ENCODE assay signal across 20 mouse cellular contexts in the genomic region with DNA sequence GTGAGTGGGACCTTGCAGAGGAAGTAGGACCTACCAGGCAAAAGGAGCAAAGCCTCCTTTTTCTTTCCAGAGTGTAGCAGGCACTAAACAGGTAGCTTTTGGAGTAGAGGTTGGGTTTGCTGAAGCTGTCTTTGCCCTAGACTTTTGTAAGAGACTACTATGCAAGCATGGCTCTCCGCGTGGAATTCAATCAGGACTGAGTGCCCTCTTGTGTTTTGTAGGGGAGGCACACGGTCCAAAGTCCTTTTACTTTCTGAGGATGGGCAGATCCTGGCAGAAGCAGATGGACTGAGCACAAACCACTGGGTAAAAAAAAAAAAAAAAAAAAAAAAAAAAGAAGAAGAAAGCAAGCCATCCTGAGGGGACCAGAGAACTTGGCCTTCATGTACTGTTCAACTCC. TPM values are rescaled to one million over a fixed set of nuclear protein-coding genes. Genes with fewer than 3 reads are reported as not detected.
A peak's percentile ranks its signal among the peaks of the same experiment; 100 is the strongest.
DNase-seq lines count a peak whose midpoint lies in the region; ATAC-seq and TF ChIP-seq lines count a peak whose summit lies in the region.
"Had no signal": no experiment of that assay in that cellular context is flagged by ENCODE, and none has a peak within 500 bp of the region (broad histone marks: within the 10 kb centered on the region; RNA-seq: fewer than 3 reads in every experiment).

No protein-coding gene starts in this region.

- TF ChIP-seq EP300 in lung, postnatal 0 days (IDR thresholded peaks at IDR 0.05): no peak

- DNase-seq in lung, postnatal 0 days (ENCODE audit: low spot score): no peak
- no peak for DNase-seq in lung, postnatal 25 days (ENCODE audit: low spot score)
- peak; percentile 28 for DNase-seq in kidney, postnatal 10 days
- DNase-seq in left cerebral cortex, adult 2 months (ENCODE audit: extremely low spot score in 1 of 2, low spot score in 2 of 2): no peak
- DNase-seq in layer of hippocampus, adult 11-12 months (ENCODE audit: low spot score): no peak
- DNase-seq: adrenal gland, postnatal 14 days; cerebellum, postnatal 10 days; lung, adult 2 months; spleen, adult 18-20 months; thymus, postnatal 25 days had no signal

- peak; percentile 15; the same call in 1 of the 2 replicates for TF ChIP-seq CTCF in lung, postnatal 0 days (IDR thresholded peaks at IDR 0.05)
- no peak for TF ChIP-seq CTCF in small intestine, adult 2 months (IDR thresholded peaks at IDR 0.05; ENCODE audit: extremely low read depth, insufficient read length, insufficient replicate concordance, low read depth, low read length)
- TF ChIP-seq CTCF in left cerebral cortex, adult 2 months (IDR thresholded peaks at IDR 0.05): no peak; the same call in 1 of the 2 replicates

- H3K9me3 ChIP-seq in hindbrain, embryonic 12.5 days (replicated peaks): no peaks in the 10 kb centered on the region
- no peaks in the 10 kb centered on the region for H3K9me3 ChIP-seq in hindbrain, embryonic 16.5 days (ENCODE audit: control insufficient read depth, low read length)
- no peaks in the 10 kb centered on the region for H3K9me3 ChIP-seq in lung, postnatal 0 days (ENCODE audit: low read length)
- H3K9me3 ChIP-seq: embryonic facial prominence, embryonic 12.5 days; forebrain, embryonic 10.5 days; heart, embryonic 15.5 days; limb, embryonic 12.5 days had no signal

- H3K4me1 ChIP-seq in hindbrain, embryonic 12.5 days: peaks cover 6% of the 10 kb centered on the region
- peaks cover 11% of the 10 kb centered on the region for H3K4me1 ChIP-seq in hindbrain, embryonic 16.5 days (ENCODE audit: control insufficient read depth, insufficient read depth, low read depth, low read length)
- H3K4me1 ChIP-seq in lung, postnatal 0 days (ENCODE audit: insufficient read depth, low read depth, low read length): no peaks in the 10 kb centered on the region; the same call in 1 of the 2 replicates
- H3K4me1 ChIP-seq in small intestine, adult 2 months (ENCODE audit: control insufficient read depth, insufficient read depth, insufficient read length, low read length): peaks cover 6% of the 10 kb centered on the region; the same call in 1 of the 2 replicates

- H3K4me3 ChIP-seq in hindbrain, embryonic 12.5 days: no peak overlapping the region
- H3K4me3 ChIP-seq in hindbrain, embryonic 16.5 days (ENCODE audit: low read length): no peak overlapping the region
- no peak overlapping the region for H3K4me3 ChIP-seq in lung, postnatal 0 days (ENCODE audit: low read depth, low read length)
- H3K4me3 ChIP-seq in small intestine, adult 2 months (ENCODE audit: low read depth, low read length): no peak overlapping the region
- H3K4me3 ChIP-seq in left cerebral cortex, adult 2 months: no peak overlapping the region
- H3K4me3 ChIP-seq: embryonic facial prominence, embryonic 12.5 days; forebrain, embryonic 10.5 days; limb, embryonic 12.5 days had no signal

- no peak overlapping the region for H3K9ac ChIP-seq in hindbrain, embryonic 12.5 days
- no peak overlapping the region for H3K9ac ChIP-seq in hindbrain, embryonic 16.5 days (ENCODE audit: low read depth, low read length)
- H3K9ac ChIP-seq in lung, postnatal 0 days (replicated peaks; ENCODE audit: low read depth): no peak overlapping the region
- H3K9ac ChIP-seq: embryonic facial prominence, embryonic 12.5 days; heart, embryonic 15.5 days; limb, embryonic 12.5 days had no signal

- WGBS in hindbrain, embryonic 12.5 days: 58% methylated on average over 3 of the region's 3 CpGs
- 50% methylated on average over 3 of the region's 3 CpGs for WGBS in hindbrain, embryonic 16.5 days
- WGBS in lung, postnatal 0 days: 51% methylated on average over 3 of the region's 3 CpGs
- 34% methylated on average over 3 of the region's 3 CpGs for WGBS in small intestine, adult 2 months

- 0 out of 2 replicates have a peak overlapping the region, but pooled peaks have one; percentile 5 for H3K4me2 ChIP-seq in hindbrain, embryonic 12.5 days (replicated peaks)
- H3K4me2 ChIP-seq in hindbrain, embryonic 16.5 days (ENCODE audit: low read length): no peak overlapping the region; the same call in 1 of the 2 replicates
- no peak overlapping the region for H3K4me2 ChIP-seq in lung, postnatal 0 days (replicated peaks; ENCODE audit: low read depth, low read length)

- H3K36me3 ChIP-seq in hindbrain, embryonic 12.5 days: peaks cover 20% of the 10 kb centered on the region
- H3K36me3 ChIP-seq in hindbrain, embryonic 16.5 days (ENCODE audit: control insufficient read depth, insufficient read depth, low read length): peaks cover 14% of the 10 kb centered on the region
- H3K36me3 ChIP-seq in lung, postnatal 0 days (ENCODE audit: insufficient read depth, low read length): peaks cover 6% of the 10 kb centered on the region; the same call in 1 of the 2 replicates
- H3K36me3 ChIP-seq in small intestine, adult 2 months (ENCODE audit: control insufficient read depth, insufficient read depth, low read length): peaks cover 19% of the 10 kb centered on the region

- intact Hi-C loops in left cerebral cortex, adult 2 months (cut with DNase I): no loop called here

- no peak overlapping the region for H3K27ac ChIP-seq in hindbrain, embryonic 12.5 days
- H3K27ac ChIP-seq in hindbrain, embryonic 16.5 days (ENCODE audit: low read depth, low read length): no peak overlapping the region
- H3K27ac ChIP-seq in lung, postnatal 0 days (ENCODE audit: low read length): no peak overlapping the region
- H3K27ac ChIP-seq in small intestine, adult 2 months (ENCODE audit: insufficient read depth, low read depth, low read length): 0 out of 2 replicates have a peak overlapping the region, but pooled peaks have one; percentile 95
- H3K27ac ChIP-seq in left cerebral cortex, adult 2 months: no peak overlapping the region
- H3K27ac ChIP-seq: embryonic facial prominence, embryonic 12.5 days; forebrain, embryonic 10.5 days; heart, embryonic 15.5 days; limb, embryonic 12.5 days had no signal

- TF ChIP-seq POLR2A in small intestine, adult 2 months (IDR thresholded peaks at IDR 0.05; ENCODE audit: low read depth, low read length): no peak

- no peaks in the 10 kb centered on the region for H3K27me3 ChIP-seq in hindbrain, embryonic 12.5 days
- no peaks in the 10 kb centered on the region for H3K27me3 ChIP-seq in hindbrain, embryonic 16.5 days (replicated peaks; ENCODE audit: control insufficient read depth, insufficient read depth, low read length)
- H3K27me3 ChIP-seq in lung, postnatal 0 days (replicated peaks; ENCODE audit: insufficient read depth, low read length): no peaks in the 10 kb centered on the region
- no peaks in the 10 kb centered on the region for H3K27me3 ChIP-seq in small intestine, adult 2 months (ENCODE audit: control insufficient read depth, insufficient read depth, low read length)
- H3K27me3 ChIP-seq: embryonic facial prominence, embryonic 12.5 days; heart, embryonic 15.5 days; limb, embryonic 12.5 days had no signal

- no peak for ATAC-seq in hindbrain, embryonic 12.5 days (ENCODE audit: low FRiP score)
- no peak for ATAC-seq in hindbrain, embryonic 16.5 days
- ATAC-seq in lung, postnatal 0 days: no peak

RNA-seq across cellular contexts. Expression of gene Nagk, which starts 1.9 kb away (rescaled TPM):
- 61.3 and 65.7 TPM in 2 replicates for polyA plus RNA-seq in hindbrain, embryonic 12.5 days (2016; fragmentation: Nextera tagmentation; extraction: Ambion mirVana)
- polyA plus RNA-seq in hindbrain, embryonic 16.5 days (2015; fragmentation: Nextera tagmentation; extraction: Ambion mirVana): 115 and 123 TPM in 2 replicates
- polyA plus RNA-seq in lung, postnatal 0 days (2015; fragmentation: Nextera tagmentation; extraction: Ambion mirVana): 69.4 and 79.9 TPM in 2 replicates
- 11.1 and 25.8 TPM in 2 replicates for polyA plus RNA-seq in small intestine, adult 2 months (2012; rRNA removed)
- 10 to 100 TPM; 48.2 to 50.3 TPM for total RNA-seq in left cerebral cortex, adult 2 months (2021)

RNA-seq across cellular contexts. Expression of gene Tex261, which starts 21.1 kb away (rescaled TPM):
- 62.2 and 65.8 TPM in 2 replicates for polyA plus RNA-seq in hindbrain, embryonic 12.5 days (2016; fragmentation: Nextera tagmentation; extraction: Ambion mirVana)
- 63.1 and 70.0 TPM in 2 replicates for polyA plus RNA-seq in hindbrain, embryonic 16.5 days (2015; fragmentation: Nextera tagmentation; extraction: Ambion mirVana)
- 89.8 and 101 TPM in 2 replicates for polyA plus RNA-seq in lung, postnatal 0 days (2015; fragmentation: Nextera tagmentation; extraction: Ambion mirVana)
- 53.8 and 90.5 TPM in 2 replicates for polyA plus RNA-seq in small intestine, adult 2 months (2012; rRNA removed)
- total RNA-seq in left cerebral cortex, adult 2 months (2021): 10 to 100 TPM; 49.1 to 53.9 TPM

RNA-seq across cellular contexts. Expression of gene Ankrd53, which starts 34.2 kb away (rescaled TPM):
- polyA plus RNA-seq in hindbrain, embryonic 12.5 days (2016; fragmentation: Nextera tagmentation; extraction: Ambion mirVana): 0.13 TPM in 1 of 2 replicates, not detected in the other
- 0.30 TPM in 1 of 2 replicates, not detected in the other for polyA plus RNA-seq in hindbrain, embryonic 16.5 days (2015; fragmentation: Nextera tagmentation; extraction: Ambion mirVana)
- 0.12 TPM in 1 of 2 replicates, not detected in the other for polyA plus RNA-seq in lung, postnatal 0 days (2015; fragmentation: Nextera tagmentation; extraction: Ambion mirVana)
- polyA plus RNA-seq in small intestine, adult 2 months (2012; rRNA removed): not detected in 2 replicates
- total RNA-seq in left cerebral cortex, adult 2 months (2021): not detected
- total RNA-seq: adrenal gland, postnatal 14 days; megakaryocyte-erythroid progenitor cell, adult 5-6 weeks had no signal
- polyA plus RNA-seq: lung, adult 2 months; stomach, embryonic 16.5 days had no signal

RNA-seq across cellular contexts. Expression of gene Paip2b, which starts 34.9 kb away (rescaled TPM):
- 20.7 and 27.9 TPM in 2 replicates for polyA plus RNA-seq in hindbrain, embryonic 12.5 days (2016; fragmentation: Nextera tagmentation; extraction: Ambion mirVana)
- 25.2 and 27.3 TPM in 2 replicates for polyA plus RNA-seq in hindbrain, embryonic 16.5 days (2015; fragmentation: Nextera tagmentation; extraction: Ambion mirVana)
- polyA plus RNA-seq in lung, postnatal 0 days (2015; fragmentation: Nextera tagmentation; extraction: Ambion mirVana): 8.6 and 8.8 TPM in 2 replicates
- 1.4 TPM in 2 replicates for polyA plus RNA-seq in small intestine, adult 2 months (2012; rRNA removed)
- total RNA-seq in left cerebral cortex, adult 2 months (2021): 10 to 100 TPM; 47.7 to 61.7 TPM

RNA-seq across cellular contexts. Expression of gene Atp6v1b1, which starts 53.9 kb away (rescaled TPM):
- polyA plus RNA-seq in hindbrain, embryonic 12.5 days (2016; fragmentation: Nextera tagmentation; extraction: Ambion mirVana): 0.23 TPM in 1 of 2 replicates, not detected in the other
- polyA plus RNA-seq in hindbrain, embryonic 16.5 days (2015; fragmentation: Nextera tagmentation; extraction: Ambion mirVana): 0.14 TPM in 1 of 2 replicates, not detected in the other
- polyA plus RNA-seq in lung, postnatal 0 days (2015; fragmentation: Nextera tagmentation; extraction: Ambion mirVana): 0.56 and 0.64 TPM in 2 replicates
- not detected in 2 replicates for polyA plus RNA-seq in small intestine, adult 2 months (2012; rRNA removed)
- total RNA-seq in left cerebral cortex, adult 2 months (2021): under 1 TPM in 1 of 2 experiments, not detected in 1; 0.20 TPM
- total RNA-seq: adrenal gland, postnatal 14 days; granulocyte monocyte progenitor cell, adult 5-6 weeks; megakaryocyte-erythroid progenitor cell, adult 5-6 weeks had no signal
- polyA plus RNA-seq: forebrain, embryonic 10.5 days; heart, embryonic 15.5 days; limb, embryonic 12.5 days; stomach, embryonic 16.5 days had no signal
